Mouse (Mus musculus) adrenal gland, adult 8-10 months (tissue): ENCODE results near the gene Ptprg. TPM values are rescaled to one million over a fixed set of nuclear protein-coding genes. Genes with fewer than 3 reads are reported as not detected.

ENCODE experiments used
- DNase-seq: peaks from one replicate; pipeline ENCODE4 v3.0.0; 2022
- total RNA-seq, 4 experiments: library from RNA; stranded (reverse); gene quantifications; 2 replicates each; pipeline ENCODE4 v1.2.4; 2022

The Ptprg gene
- total RNA-seq, 4 experiments from 2014 or later: 96.2 to 135 (median 118) TPM

DNA sequence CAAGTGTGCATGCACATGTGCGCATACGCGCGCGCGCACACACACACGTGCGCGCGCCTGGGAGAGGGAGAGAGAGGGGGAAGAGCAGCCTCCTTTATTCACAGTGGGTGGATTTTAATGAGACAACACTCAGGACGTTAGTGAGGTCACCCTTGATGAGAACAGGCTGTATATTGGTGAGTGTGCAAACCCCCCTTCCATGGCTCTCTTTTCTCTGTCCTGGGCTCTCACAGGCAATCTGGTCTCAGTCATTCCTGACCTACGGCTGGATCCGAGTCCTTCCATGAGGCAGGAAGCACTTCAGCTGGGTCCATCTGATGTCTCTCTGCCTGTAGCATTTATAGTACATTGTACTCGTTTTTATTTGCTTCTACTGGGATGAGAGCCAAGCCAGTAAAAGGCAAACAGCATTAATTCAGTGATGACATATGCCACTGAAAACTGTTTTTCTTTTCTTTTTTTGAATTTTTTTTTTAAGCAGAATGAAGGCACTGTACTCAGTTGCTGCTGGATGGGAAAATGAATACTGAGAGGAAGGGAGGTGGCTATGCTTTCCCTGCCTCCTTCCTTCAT, 608.5 kb downstream of the Ptprg start:
- no peak for DNase-seq

DNA sequence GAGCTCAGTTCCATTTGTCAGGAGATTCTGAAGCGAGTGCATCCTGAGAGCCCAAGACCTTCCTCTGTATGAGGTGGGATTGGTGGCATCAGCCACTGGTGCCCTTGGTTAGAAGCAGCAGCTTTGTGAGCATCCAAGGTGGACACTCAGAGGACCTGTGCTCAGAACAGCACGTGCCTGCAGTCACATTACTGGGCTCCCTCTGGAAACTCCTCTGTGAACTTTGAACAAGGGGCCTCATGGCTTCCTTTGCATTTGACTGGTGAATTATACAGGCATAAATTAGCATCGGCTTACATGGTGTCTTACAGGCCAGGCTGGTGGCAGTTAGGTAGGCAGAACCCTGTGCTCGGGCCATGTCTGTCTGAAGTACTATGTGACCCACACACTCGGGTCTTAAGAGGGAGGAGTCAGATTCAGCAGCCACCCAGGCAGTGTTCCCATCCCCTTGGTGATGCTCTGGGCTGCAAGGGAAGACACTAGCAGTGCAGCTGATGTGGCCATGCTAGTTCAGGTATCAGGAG, 609.1 kb downstream of the Ptprg start:
- no peak for DNase-seq

DNA sequence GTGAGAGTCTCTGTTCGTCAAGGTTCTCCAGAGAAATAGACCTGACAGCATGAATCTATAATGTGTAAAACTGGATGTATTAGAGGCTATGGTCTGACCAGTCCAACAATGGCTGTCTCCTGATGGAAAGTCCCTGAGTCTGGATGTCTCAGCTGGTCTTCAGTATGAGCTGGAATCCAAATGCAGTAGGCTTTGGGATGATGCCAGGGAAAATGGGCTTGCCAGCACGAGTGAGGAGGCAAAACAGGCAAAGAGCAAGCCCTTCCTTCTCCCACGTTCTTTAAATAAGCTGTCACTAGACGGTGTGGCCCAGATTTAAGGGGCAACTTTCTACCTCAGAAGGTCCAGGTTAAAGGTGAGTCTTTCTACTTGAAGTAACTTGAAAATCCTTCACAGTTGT, 609.9 kb downstream of the Ptprg start:
- DNase-seq: no peak

DNA sequence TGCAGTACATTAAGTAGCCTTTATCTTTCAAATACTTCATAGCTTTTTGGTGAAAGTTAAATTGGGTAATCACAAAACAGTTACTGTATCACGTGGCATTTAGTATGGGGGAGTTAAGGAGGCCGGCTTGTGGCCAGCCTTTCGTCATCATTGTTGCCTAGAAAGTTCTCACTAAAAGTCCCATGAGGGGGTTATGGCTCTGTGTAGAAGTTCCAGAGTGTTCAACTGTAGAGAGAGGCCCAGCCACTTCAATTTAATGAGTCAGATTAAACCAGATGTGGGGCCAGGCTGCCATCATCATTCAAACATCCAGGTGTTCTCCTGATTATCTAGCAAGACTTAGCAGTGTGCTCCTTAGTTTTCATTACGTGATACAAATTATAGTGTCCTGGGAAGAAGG, 613.9 kb downstream of the Ptprg start:
- DNase-seq: no peak

GRCm38 (mm10) chr14:12167651-12168050, 614.3 kb downstream of the Ptprg start:
- DNase-seq: no peak

- DNase-seq: no peak
These were observed 624.1 kb downstream of the Ptprg start for GRCm38 (mm10) chr14:12177436-12177835.

DNA sequence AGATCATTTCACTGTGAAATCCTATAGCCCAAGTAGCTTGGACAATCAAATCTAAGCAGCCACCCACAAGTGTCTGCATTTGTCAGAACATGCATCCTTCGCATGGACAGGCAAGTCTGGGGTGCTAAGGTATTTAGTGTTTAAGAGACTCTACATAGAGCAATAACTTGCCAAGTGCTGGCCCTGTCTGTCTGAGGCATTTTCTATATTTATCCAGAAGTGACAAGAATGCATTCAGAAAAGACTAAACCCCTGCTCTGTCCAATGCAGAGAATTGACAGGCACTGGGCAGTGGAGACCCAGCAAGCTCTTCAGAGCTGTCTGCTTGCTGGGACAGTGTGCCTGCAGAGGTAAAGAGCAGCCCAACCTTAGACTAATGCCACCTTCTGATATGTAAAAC, 625.3 kb downstream of the Ptprg start:
- no peak for DNase-seq

- DNase-seq: no peak
These were observed 626.8 kb downstream of the Ptprg start for GRCm38 (mm10) chr14:12180116-12180515.

GRCm38 (mm10) chr14:12185040-12185439, 631.7 kb downstream of the Ptprg start:
- DNase-seq: no peak

DNA sequence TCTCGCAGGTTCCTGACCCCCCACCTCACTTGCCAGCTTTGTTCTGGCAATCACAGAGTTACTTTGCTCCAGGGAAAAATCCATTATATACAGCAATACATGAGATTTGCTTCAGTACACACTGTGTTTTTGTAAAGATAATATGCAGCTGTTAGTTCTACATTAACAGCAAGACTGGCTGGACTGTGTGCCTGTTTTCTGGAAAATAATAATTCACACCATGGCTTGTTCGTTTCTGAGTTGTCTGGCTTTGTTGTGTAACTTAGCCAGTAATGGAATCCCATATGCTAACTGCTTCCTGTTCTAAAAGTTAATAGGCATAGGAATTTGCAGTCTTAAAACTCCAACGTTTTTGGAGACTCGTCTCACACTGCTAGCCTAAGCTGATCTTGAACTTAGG, 635.0 kb downstream of the Ptprg start:
- DNase-seq: no peak

DNA sequence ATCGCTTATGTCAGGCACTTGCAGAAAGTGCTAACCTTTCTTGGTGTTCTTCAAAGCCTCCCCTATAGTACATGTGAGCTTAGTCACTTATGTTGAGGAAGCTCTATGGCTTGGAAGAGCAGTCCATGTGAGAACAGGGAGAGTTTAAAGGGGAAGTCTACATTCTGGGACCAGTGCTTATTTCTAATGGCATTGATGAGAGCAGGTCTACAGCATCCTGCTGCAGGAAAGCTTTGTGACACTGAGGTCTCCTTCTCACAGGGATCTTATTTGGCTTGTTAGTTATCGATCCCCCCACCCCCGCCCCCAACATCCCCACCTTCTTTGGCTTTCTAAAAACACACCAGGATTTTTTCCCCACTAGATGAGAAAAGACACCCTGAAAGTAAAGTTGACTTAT, 635.9 kb downstream of the Ptprg start:
- no peak for DNase-seq

GRCm38 (mm10) chr14:12189717-12190600, 636.6 kb downstream of the Ptprg start:
- no peak for DNase-seq

- DNase-seq: no peak
These were observed 637.7 kb downstream of the Ptprg start for GRCm38 (mm10) chr14:12191076-12191475.

GRCm38 (mm10) chr14:12198735-12199134, 645.4 kb downstream of the Ptprg start:
- DNase-seq: no peak

DNA sequence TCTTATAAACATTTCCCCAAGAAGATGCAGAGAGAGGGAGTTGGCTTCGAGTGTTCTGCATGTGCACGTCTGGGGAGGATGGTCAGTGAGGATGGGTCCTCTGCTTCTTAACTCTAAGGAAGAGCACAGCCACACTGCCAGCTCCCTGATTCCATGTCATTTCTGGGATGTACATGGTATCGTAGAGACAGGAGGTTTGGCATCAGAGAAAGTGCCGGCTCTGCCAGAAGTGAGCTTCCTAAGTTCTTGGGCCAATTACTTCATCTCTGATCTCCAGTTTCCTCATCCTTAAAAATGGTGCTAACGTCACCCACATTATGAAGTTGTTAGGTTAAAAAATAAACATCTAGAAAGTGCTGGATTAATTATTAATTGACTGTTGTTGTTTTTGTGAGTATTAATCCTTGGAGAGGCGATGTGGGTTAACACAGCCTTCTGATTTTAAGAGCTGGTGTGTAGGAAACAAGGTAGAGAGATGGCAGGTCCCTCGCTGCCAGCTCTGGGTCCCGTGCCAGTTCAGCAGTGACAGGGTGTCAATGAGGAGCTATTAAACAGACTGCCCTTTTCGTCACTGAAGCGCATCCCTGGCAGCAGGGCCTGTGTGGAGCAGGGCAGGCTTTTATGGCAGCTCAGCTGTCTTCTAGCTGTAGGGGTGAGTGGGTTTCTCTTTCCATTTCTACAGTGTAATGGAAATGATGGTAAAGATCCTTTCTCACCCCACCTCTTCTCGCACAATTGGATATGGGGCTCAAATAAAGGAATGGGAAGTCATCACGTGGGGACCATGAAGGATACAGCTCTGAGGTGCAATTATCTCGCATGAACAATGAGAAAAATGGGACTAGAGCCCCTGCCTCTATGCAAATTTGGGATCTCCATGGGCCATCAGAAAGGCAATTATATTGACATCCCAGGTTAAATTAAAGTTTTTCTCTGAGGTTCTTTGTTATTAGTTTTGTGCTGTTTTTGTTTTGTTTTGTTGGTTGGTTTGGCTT, 646.9 kb downstream of the Ptprg start:
- no peak for DNase-seq

GRCm38 (mm10) chr14:12202214-12202613, 648.9 kb downstream of the Ptprg start:
- DNase-seq: no peak

DNA sequence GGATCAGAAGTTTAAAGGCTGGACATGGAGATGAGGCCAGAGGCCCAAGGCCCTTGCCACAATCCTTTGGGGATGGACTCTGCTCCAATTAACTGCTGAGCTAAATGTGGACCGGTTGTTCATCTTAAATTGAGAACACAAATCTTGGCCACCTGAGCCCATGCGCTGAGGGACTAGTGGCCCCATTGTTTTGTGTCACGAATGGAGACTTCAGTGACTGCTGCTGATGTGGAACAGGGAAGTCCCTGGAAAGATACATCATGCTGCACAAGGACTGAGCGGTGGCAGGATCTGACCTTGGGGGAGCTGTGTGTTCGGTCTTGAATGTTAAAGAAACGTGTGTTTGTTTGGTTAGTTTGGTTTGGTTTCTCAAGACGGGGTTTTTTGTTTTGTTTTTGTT, 649.7 kb downstream of the Ptprg start:
- DNase-seq: peak; percentile 12

GRCm38 (mm10) chr14:12206138-12206537, 652.8 kb downstream of the Ptprg start:
- DNase-seq: no peak

DNA sequence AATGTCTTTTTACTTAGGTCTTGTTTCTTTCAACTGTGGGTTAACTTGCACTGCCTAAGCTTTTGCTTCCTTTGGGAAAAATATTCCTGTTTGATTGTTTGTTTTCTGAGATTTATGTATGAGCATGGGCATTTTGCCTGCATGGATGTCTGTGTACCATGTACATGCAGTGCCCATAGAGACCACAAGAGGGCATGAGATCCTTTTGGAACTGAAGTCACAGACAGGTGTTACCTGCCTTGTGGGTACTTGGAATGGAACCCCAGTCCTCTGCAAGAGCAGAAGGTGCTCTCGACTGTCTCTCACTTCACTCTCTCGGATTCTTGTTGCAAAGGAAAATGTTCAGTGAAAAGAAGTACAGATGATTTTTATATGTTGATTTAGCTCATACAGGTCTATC, 655.2 kb downstream of the Ptprg start:
- DNase-seq: peak; percentile 5

- no peak for DNase-seq
These were observed 665.3 kb downstream of the Ptprg start for GRCm38 (mm10) chr14:12218544-12219150.

GRCm38 (mm10) chr14:12219877-12220276, 666.5 kb downstream of the Ptprg start:
- DNase-seq: no peak

DNA sequence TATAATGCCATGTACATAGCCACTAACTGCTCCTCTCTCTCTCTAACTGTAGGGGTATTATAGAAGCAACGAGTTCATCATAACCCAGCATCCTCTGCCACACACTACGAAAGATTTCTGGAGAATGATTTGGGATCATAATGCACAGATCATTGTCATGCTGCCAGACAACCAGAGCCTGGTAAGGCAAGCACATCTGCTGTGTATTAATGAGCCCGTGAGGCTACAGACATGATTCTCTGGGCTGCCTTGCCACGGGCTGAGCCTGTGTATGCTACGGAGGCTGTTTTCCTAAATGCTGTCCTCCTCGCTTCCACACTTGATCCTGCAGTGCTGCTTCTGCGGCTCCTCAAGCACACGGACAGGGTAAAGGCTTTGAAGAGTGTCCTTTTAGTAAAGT, 667.2 kb downstream of the Ptprg start:
- DNase-seq: no peak
